ENCODE assay signal across 8 mouse cellular contexts in the genomic region with DNA sequence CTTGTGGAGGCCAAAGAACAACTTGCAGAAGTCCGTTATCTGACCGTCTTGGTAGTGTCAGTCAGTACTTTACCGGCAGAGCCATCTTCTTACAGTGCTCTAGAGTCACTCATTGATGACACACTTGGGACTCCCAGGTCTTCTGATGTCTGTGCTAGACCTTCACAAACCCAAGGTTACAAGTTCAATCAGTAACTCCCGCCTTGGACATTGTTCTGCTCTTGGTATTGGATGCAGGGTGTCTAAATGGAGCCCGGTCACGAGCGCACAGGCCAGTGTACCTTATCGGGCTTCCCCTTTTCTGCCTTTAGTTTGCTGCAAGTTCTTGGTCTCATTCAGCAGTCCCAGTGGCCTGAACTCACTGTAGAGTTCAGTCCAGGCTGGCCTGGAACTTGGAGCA. TPM values are rescaled to one million over a fixed set of nuclear protein-coding genes. Genes with fewer than 3 reads are reported as not detected.
A peak's percentile ranks its signal among the peaks of the same experiment; 100 is the strongest.
DNase-seq lines count a peak whose midpoint lies in the region; ATAC-seq lines count a peak whose summit lies in the region.

No protein-coding gene starts in this region.

- peak overlapping the region; percentile 53 for H3K4me3 ChIP-seq in neural tube, embryonic 11.5 days (ENCODE audit: low read depth, low read length)
- peak overlapping the region; percentile 79 for H3K4me3 ChIP-seq in embryonic facial prominence, embryonic 10.5 days
- H3K4me3 ChIP-seq in hindbrain, embryonic 15.5 days: peak overlapping the region; percentile 68

- intact Hi-C loops in left cerebral cortex, postnatal 4 days (cut with DNase I): no loop called here

- no peaks in the 10 kb centered on the region for H3K27me3 ChIP-seq in neural tube, embryonic 11.5 days (ENCODE audit: control insufficient read depth, insufficient read depth, low read length)
- no peaks in the 10 kb centered on the region for H3K27me3 ChIP-seq in embryonic facial prominence, embryonic 10.5 days (replicated peaks; ENCODE audit: low read depth, poor library complexity, severe bottlenecking)
- no peaks in the 10 kb centered on the region for H3K27me3 ChIP-seq in hindbrain, embryonic 15.5 days

- no peaks in the 10 kb centered on the region for H3K36me3 ChIP-seq in neural tube, embryonic 11.5 days (ENCODE audit: control insufficient read depth, insufficient read depth, low read length)
- H3K36me3 ChIP-seq in embryonic facial prominence, embryonic 10.5 days (replicated peaks): peaks cover 13% of the 10 kb centered on the region
- no peaks in the 10 kb centered on the region for H3K36me3 ChIP-seq in hindbrain, embryonic 15.5 days

- peaks cover 5% of the 10 kb centered on the region; the same call in 1 of the 2 replicates for H3K4me1 ChIP-seq in neural tube, embryonic 11.5 days (ENCODE audit: control insufficient read depth, insufficient read depth, low read length)
- H3K4me1 ChIP-seq in embryonic facial prominence, embryonic 10.5 days: peaks cover 21% of the 10 kb centered on the region
- H3K4me1 ChIP-seq in hindbrain, embryonic 15.5 days (replicated peaks): peaks cover 20% of the 10 kb centered on the region

- no peak overlapping the region for H3K27ac ChIP-seq in neural tube, embryonic 11.5 days (ENCODE audit: low read depth, low read length)
- H3K27ac ChIP-seq in embryonic facial prominence, embryonic 10.5 days (replicated peaks): peak overlapping the region; percentile 89
- H3K27ac ChIP-seq in hindbrain, embryonic 15.5 days (replicated peaks): no peak overlapping the region

- peak overlapping the region; percentile 61 for H3K4me2 ChIP-seq in neural tube, embryonic 11.5 days (ENCODE audit: low read depth)
- peak overlapping the region; percentile 85 for H3K4me2 ChIP-seq in hindbrain, embryonic 15.5 days

- H3K9me3 ChIP-seq in neural tube, embryonic 11.5 days (ENCODE audit: control insufficient read depth, low read length): no peaks in the 10 kb centered on the region
- H3K9me3 ChIP-seq in embryonic facial prominence, embryonic 10.5 days: no peaks in the 10 kb centered on the region
- no peaks in the 10 kb centered on the region for H3K9me3 ChIP-seq in hindbrain, embryonic 15.5 days

- DNase-seq in neural tube, embryonic 11.5 days (ENCODE audit: low spot score): no peak
- DNase-seq in neural tube, embryonic 10.5 days (ENCODE audit: extremely low spot score, low spot score): no peak
- DNase-seq in embryonic facial prominence, embryonic 10.5 days (ENCODE audit: low spot score): no peak
- DNase-seq in right cerebral cortex, postnatal 36 days (ENCODE audit: low spot score in 2 of 2): no peak
- DNase-seq in left cerebral cortex, postnatal 4 days: no peak
- DNase-seq in frontal cortex, postnatal 25 days (ENCODE audit: low spot score in 2 of 2): no peak

- WGBS in neural tube, embryonic 11.5 days: 39% methylated on average over 8 of the region's 8 CpGs
- 47% methylated on average over 8 of the region's 8 CpGs for WGBS in embryonic facial prominence, embryonic 10.5 days
- WGBS in hindbrain, embryonic 15.5 days: 38% methylated on average over 8 of the region's 8 CpGs

- peak; percentile 17 for ATAC-seq in neural tube, embryonic 11.5 days (ENCODE audit: insufficient read depth, low FRiP score, low TSS enrichment)
- peak; percentile 10; the same call in 1 of the 2 replicates for ATAC-seq in hindbrain, embryonic 15.5 days (ENCODE audit: low FRiP score, low read depth)
- ATAC-seq in megakaryocyte progenitor cell, adult 5-6 weeks (replicated peaks; ENCODE audit: poor library complexity): peak; percentile 21

- H3K9ac ChIP-seq in neural tube, embryonic 11.5 days (ENCODE audit: low read length): peak overlapping the region; percentile 52
- H3K9ac ChIP-seq in hindbrain, embryonic 15.5 days: peak overlapping the region; percentile 65

RNA-seq across cellular contexts. Expression of a gene that starts 0.6 kb away (rescaled TPM):
- 1.8 and 1.9 TPM in 2 replicates for polyA plus RNA-seq in neural tube, embryonic 11.5 days (2014; fragmentation: Nextera tagmentation; extraction: Ambion mirVana)
- polyA plus RNA-seq in embryonic facial prominence, embryonic 10.5 days (2016; fragmentation: Nextera tagmentation; extraction: Ambion mirVana): 2.3 TPM in 2 replicates
- polyA plus RNA-seq in hindbrain, embryonic 15.5 days (2015; fragmentation: Nextera tagmentation; extraction: Ambion mirVana): 2.8 and 3.1 TPM in 2 replicates
- 105 and 110 TPM in 2 replicates for total RNA-seq in megakaryocyte progenitor cell, adult 5-6 weeks (2015)
- 209 and 250 TPM in 2 replicates for total RNA-seq in megakaryocyte progenitor cell, adult 5-6 weeks (2017)
- 10 to 100 TPM; 16.1 to 19.0 TPM for total RNA-seq in left cerebral cortex, postnatal 4 days (2021)

RNA-seq across cellular contexts. Expression of a gene that starts 51.7 kb away (rescaled TPM):
- polyA plus RNA-seq in neural tube, embryonic 11.5 days (2014; fragmentation: Nextera tagmentation; extraction: Ambion mirVana): 10.7 and 10.9 TPM in 2 replicates
- polyA plus RNA-seq in embryonic facial prominence, embryonic 10.5 days (2016; fragmentation: Nextera tagmentation; extraction: Ambion mirVana): 7.7 and 9.0 TPM in 2 replicates
- polyA plus RNA-seq in hindbrain, embryonic 15.5 days (2015; fragmentation: Nextera tagmentation; extraction: Ambion mirVana): 12.4 and 13.1 TPM in 2 replicates
- total RNA-seq in megakaryocyte progenitor cell, adult 5-6 weeks (2015): 13.2 and 16.9 TPM in 2 replicates
- total RNA-seq in megakaryocyte progenitor cell, adult 5-6 weeks (2017): 19.8 and 22.8 TPM in 2 replicates
- 10 to 100 TPM; 20.1 to 21.1 TPM for total RNA-seq in left cerebral cortex, postnatal 4 days (2021)
